Mouse (Mus musculus): Measurements from ENCODE around the gene Tspan10. TPM values are rescaled to one million over a fixed set of nuclear protein-coding genes. Genes with fewer than 3 reads are reported as not detected.
A peak's percentile ranks its signal among the peaks of the same experiment; 100 is the strongest.

Gene Tspan10
- polyA plus RNA-seq, 1 experiment from 2014 or later, result not detected

- ATAC-seq (replicated peaks; ENCODE audit: low FRiP score, low read depth) (no peak), DNase-seq (ENCODE audit: low spot score) (no peak)
- peaks cover 5% of the 10 kb centered on the region; the same call in 1 of the 2 replicates for H3K4me1 ChIP-seq (replicated peaks; ENCODE audit: insufficient read depth, low read length)
- H3K27me3 ChIP-seq (ENCODE audit: insufficient read depth, low read length), result no peaks in the 10 kb centered on the region
- no peaks in the 10 kb centered on the region for H3K9me3 ChIP-seq (replicated peaks; ENCODE audit: low read length)
- no peak overlapping the region for H3K4me3 ChIP-seq (replicated peaks; ENCODE audit: low read depth, low read length)
- TF ChIP-seq CTCF (IDR thresholded peaks at IDR 0.05; ENCODE audit: low read depth), result no peak
- H3K4me2 ChIP-seq (ENCODE audit: low read length), result no peak overlapping the region
- 92% methylated on average over 7 of the region's 7 CpGs for WGBS
- H3K36me3 ChIP-seq (ENCODE audit: insufficient read depth, low read length), result peaks cover 47% of the 10 kb centered on the region
- H3K27ac ChIP-seq, result no peak overlapping the region
- H3K9ac ChIP-seq (ENCODE audit: low read depth, low read length), result no peak overlapping the region
These were observed 24.6 kb upstream of the Tspan10 start for GRCm38 (mm10) chr11:120417852-120418251.

GRCm38 (mm10) chr11:120418592-120418991 is 23.9 kb upstream of the Tspan10 start:
- peaks cover 10% of the 10 kb centered on the region for H3K4me1 ChIP-seq (replicated peaks; ENCODE audit: insufficient read depth, low read length)
- no peak overlapping the region for H3K27ac ChIP-seq
- no peak overlapping the region for H3K4me3 ChIP-seq (replicated peaks; ENCODE audit: low read depth, low read length)
- no peaks in the 10 kb centered on the region for H3K9me3 ChIP-seq (replicated peaks; ENCODE audit: low read length)
- ATAC-seq (replicated peaks; ENCODE audit: low FRiP score, low read depth) (no peak), DNase-seq (ENCODE audit: low spot score) (no peak)
- TF ChIP-seq CTCF (IDR thresholded peaks at IDR 0.05; ENCODE audit: low read depth), result no peak
- no peak overlapping the region for H3K9ac ChIP-seq (ENCODE audit: low read depth, low read length)
- no peak overlapping the region for H3K4me2 ChIP-seq (ENCODE audit: low read length)
- H3K27me3 ChIP-seq (ENCODE audit: insufficient read depth, low read length), result no peaks in the 10 kb centered on the region
- peaks cover 40% of the 10 kb centered on the region for H3K36me3 ChIP-seq (ENCODE audit: insufficient read depth, low read length)
- 93% methylated on average over 1 of the region's 1 CpGs for WGBS

- peaks cover 44% of the 10 kb centered on the region for H3K36me3 ChIP-seq (ENCODE audit: insufficient read depth, low read length)
These were observed 19.5 kb upstream of the Tspan10 start for GRCm38 (mm10) chr11:120422651-120423568.

GRCm38 (mm10) chr11:120423569-120424295 is 18.7 kb upstream of the Tspan10 start:
- Histone ChIP-seq H3K9ac (ENCODE audit: low read depth, low read length) (no peak overlapping the region), H3K9me3 (replicated peaks; ENCODE audit: low read length) (no peaks in the 10 kb centered on the region), H3K27me3 (ENCODE audit: insufficient read depth, low read length) (no peaks in the 10 kb centered on the region), H3K4me3 (replicated peaks; ENCODE audit: low read depth, low read length) (no peak overlapping the region), H3K36me3 (ENCODE audit: insufficient read depth, low read length) (peaks cover 47% of the 10 kb centered on the region), H3K4me1 (replicated peaks; ENCODE audit: insufficient read depth, low read length) (peaks cover 10% of the 10 kb centered on the region), H3K4me2 (ENCODE audit: low read length) (no peak overlapping the region), H3K27ac (0 out of 2 replicates have a peak overlapping the region, but pooled peaks have one; percentile 47)
- TF ChIP-seq CTCF (IDR thresholded peaks at IDR 0.05; ENCODE audit: low read depth), result peak; percentile 77
- 45% methylated on average over 9 of the region's 9 CpGs for WGBS
- ATAC-seq (replicated peaks; ENCODE audit: low FRiP score, low read depth) (0 out of 2 replicates have a peak, but pooled peaks have one; percentile 3), DNase-seq (ENCODE audit: low spot score) (peak; percentile 85)

More at GRCm38 (mm10) chr11:120422651-120423568, 19.5 kb upstream of the Tspan10 start:
- no peaks in the 10 kb centered on the region for H3K27me3 ChIP-seq (ENCODE audit: insufficient read depth, low read length)
- peak; percentile 54; the same call in 1 of the 2 replicates for ATAC-seq (replicated peaks; ENCODE audit: low FRiP score, low read depth)
- DNase-seq (ENCODE audit: low spot score), result peak; percentile 82
- H3K9ac ChIP-seq (ENCODE audit: low read depth, low read length), result no peak overlapping the region
- 26% methylated on average over 13 of the region's 13 CpGs for WGBS
- H3K4me2 ChIP-seq (ENCODE audit: low read length), result no peak overlapping the region
- H3K27ac ChIP-seq, result peak overlapping the region; percentile 60
- peaks cover 10% of the 10 kb centered on the region for H3K4me1 ChIP-seq (replicated peaks; ENCODE audit: insufficient read depth, low read length)
- no peak for TF ChIP-seq CTCF (IDR thresholded peaks at IDR 0.05; ENCODE audit: low read depth)
- H3K4me3 ChIP-seq (replicated peaks; ENCODE audit: low read depth, low read length), result no peak overlapping the region
- no peaks in the 10 kb centered on the region for H3K9me3 ChIP-seq (replicated peaks; ENCODE audit: low read length)

GRCm38 (mm10) chr11:120426727-120427126 is 15.7 kb upstream of the Tspan10 start:
- TF ChIP-seq CTCF (IDR thresholded peaks at IDR 0.05; ENCODE audit: low read depth), result no peak
- H3K9me3 ChIP-seq (replicated peaks; ENCODE audit: low read length), result no peaks in the 10 kb centered on the region
- H3K36me3 ChIP-seq (ENCODE audit: insufficient read depth, low read length), result peaks cover 47% of the 10 kb centered on the region
- no peak overlapping the region for H3K4me2 ChIP-seq (ENCODE audit: low read length)
- no peaks in the 10 kb centered on the region for H3K27me3 ChIP-seq (ENCODE audit: insufficient read depth, low read length)
- H3K4me1 ChIP-seq (replicated peaks; ENCODE audit: insufficient read depth, low read length), result peaks cover 8% of the 10 kb centered on the region
- H3K4me3 ChIP-seq (replicated peaks; ENCODE audit: low read depth, low read length), result no peak overlapping the region
- H3K9ac ChIP-seq (ENCODE audit: low read depth, low read length), result no peak overlapping the region
- ATAC-seq (replicated peaks; ENCODE audit: low FRiP score, low read depth) (no peak), DNase-seq (ENCODE audit: low spot score) (no peak)
- 89% methylated on average over 3 of the region's 3 CpGs for WGBS
- no peak overlapping the region for H3K27ac ChIP-seq

Data from kidney, postnatal 0 days (tissue).